Mouse (Mus musculus) heart, adult 2 months (tissue): ENCODE measurements around the gene Nmu. TPM values are rescaled to one million over a fixed set of nuclear protein-coding genes. Genes with fewer than 3 reads are reported as not detected.

Experiments used
- DNase-seq, 2 experiments: peaks; one replicate each; pipeline ENCODE4 v3.0.0; 2021
- H3K27ac ChIP-seq: fragments of 200-600 bp; 2 replicates; pipeline ENCODE4 v1.8.1; 2022
- H3K27me3 ChIP-seq: fragments of 200-500 bp; 2 replicates; pipeline ENCODE4 v1.6.1; 2012; ENCODE audit warnings: mild to moderate bottlenecking, low read length, inconsistent platforms, mixed read lengths; ENCODE audit not compliant: control insufficient read depth, insufficient read depth
- H3K36me3 ChIP-seq: fragments of 200-500 bp; 2 replicates; pipeline ENCODE4 v1.6.1; 2012; ENCODE audit warnings: low read length, inconsistent platforms; ENCODE audit not compliant: control insufficient read depth, insufficient read depth
- H3K4me1 ChIP-seq: fragments of 200-500 bp; 2 replicates; pipeline ENCODE4 v1.6.1; 2011; ENCODE audit warnings: low read length; ENCODE audit not compliant: control insufficient read depth, insufficient read depth
- H3K4me3 ChIP-seq: fragments of 200-600 bp; 2 replicates; pipeline ENCODE4 v1.8.1; 2022
- H3K79me2 ChIP-seq: fragments of 200-500 bp; replicated peaks from 2 replicates; pipeline ENCODE4 v1.6.1; 2012; ENCODE audit warnings: mild to moderate bottlenecking, inconsistent platforms, low read length, moderate library complexity, mixed read lengths; ENCODE audit not compliant: control insufficient read depth, insufficient read depth
- H3K9ac ChIP-seq: fragments of 200-500 bp; 2 replicates; pipeline ENCODE4 v1.6.1; 2012; ENCODE audit warnings: low read depth, mild to moderate bottlenecking, control low read depth, inconsistent platforms, low read length, mixed read lengths
- CTCF ChIP-seq: fragments of 200-600 bp; IDR thresholded peaks from 2 replicates; pipeline ENCODE4 v1.8.1; 2022; ENCODE audit warnings: antibody characterized with exemption, mild to moderate bottlenecking, moderate library complexity
- EP300 ChIP-seq: fragments of 200-500 bp; IDR thresholded peaks from 2 replicates; pipeline ENCODE4 v1.6.1; 2011; ENCODE audit warnings: low read depth, low read length, control low read depth; ENCODE audit not compliant: insufficient read depth
- POLR2A ChIP-seq: fragments of 200-500 bp; IDR thresholded peaks from 2 replicates; pipeline ENCODE4 v1.6.1; 2011; ENCODE audit warnings: mild to moderate bottlenecking, low read depth, low read length, control low read depth; ENCODE audit not compliant: insufficient read depth
- WGBS: fragments of 180-500 bp; shearing (Covaris S2); methylation state at CpG from one replicate; pipeline ENCODE4 v1.1.7; 2018; 5-methylcytosine and 5-hydroxymethylcytosine counted together
- intact Hi-C: fragments of 180-260 bp; cut with DNase I; formaldehyde crosslinking; loops from one replicate; pipeline ENCODE4 v1.15.1; 2025
- polyA plus RNA-seq: library from polyadenylated mRNA; depleted of rRNA; stranded (reverse); fragments of >200 nt; gene quantifications from 2 replicates; pipeline ENCODE4 v1.2.3, GENCODE M21; 2012
- total RNA-seq, 2 experiments: library from RNA; stranded (reverse); gene quantifications; 2 replicates each; pipeline ENCODE4 v1.2.3; 2021

Gene Nmu
- total and polyA plus RNA-seq, 3 experiments: not detected

- H3K79me2 ChIP-seq: no peaks in the 10 kb centered on the region
- H3K9ac ChIP-seq: no peak overlapping the region
- DNase-seq: no peak
- H3K4me3 ChIP-seq: no peak overlapping the region
- TF ChIP-seq CTCF (no peak), POLR2A (no peak), EP300 (no peak)
- no peaks in the 10 kb centered on the region for H3K36me3 ChIP-seq
- H3K27me3 ChIP-seq: no peaks in the 10 kb centered on the region
- intact Hi-C loops: no loop called here
- WGBS: 84% methylated on average over 5 of the region's 5 CpGs
- H3K27ac ChIP-seq: no peak overlapping the region
- no peaks in the 10 kb centered on the region for H3K4me1 ChIP-seq
Measured at GRCm38 (mm10) chr5:76381836-76382235, 18.2 kb upstream of the Nmu start.

- H3K4me3 ChIP-seq: no peak overlapping the region
- no peaks in the 10 kb centered on the region for H3K36me3 ChIP-seq
- no peak overlapping the region for H3K9ac ChIP-seq
- no peak for DNase-seq
- H3K27me3 ChIP-seq: no peaks in the 10 kb centered on the region
- 25% methylated on average over 3 of the region's 3 CpGs for WGBS
- H3K4me1 ChIP-seq: no peaks in the 10 kb centered on the region
- no peak overlapping the region for H3K27ac ChIP-seq
- no peaks in the 10 kb centered on the region for H3K79me2 ChIP-seq
- intact Hi-C loops: no loop called here
- TF ChIP-seq EP300 (no peak), POLR2A (no peak), CTCF (no peak)
Measured at GRCm38 (mm10) chr5:76379216-76379615, 15.6 kb upstream of the Nmu start.

- WGBS: 50% methylated on average over 8 of the region's 8 CpGs
- TF ChIP-seq EP300: no peak
- no peak for TF ChIP-seq CTCF
- TF ChIP-seq POLR2A: no peak
- no peaks in the 10 kb centered on the region for H3K27me3 ChIP-seq
- no peaks in the 10 kb centered on the region for H3K79me2 ChIP-seq
- H3K4me1 ChIP-seq: no peaks in the 10 kb centered on the region
- intact Hi-C loops: no loop called here
- DNase-seq: no peak
- H3K9ac ChIP-seq: no peak overlapping the region
- H3K4me3 ChIP-seq: no peak overlapping the region
- no peaks in the 10 kb centered on the region for H3K36me3 ChIP-seq
- H3K27ac ChIP-seq: no peak overlapping the region
Measured at GRCm38 (mm10) chr5:76369215-76369840, 5.7 kb upstream of the Nmu start.

- H3K4me3 ChIP-seq: no peak overlapping the region
- H3K36me3 ChIP-seq: no peaks in the 10 kb centered on the region
- TF ChIP-seq EP300 (no peak), CTCF (no peak), POLR2A (no peak)
- no peaks in the 10 kb centered on the region for H3K79me2 ChIP-seq
- no peak for DNase-seq
- WGBS: 55% methylated on average over 5 of the region's 5 CpGs
- no peak overlapping the region for H3K27ac ChIP-seq
- intact Hi-C loops: no loop called here
- no peak overlapping the region for H3K9ac ChIP-seq
- H3K4me1 ChIP-seq: no peaks in the 10 kb centered on the region
- peaks cover 6% of the 10 kb centered on the region for H3K27me3 ChIP-seq
Measured at GRCm38 (mm10) chr5:76365406-76365805, 1.8 kb upstream of the Nmu start.

GRCm38 (mm10) chr5:76360786-76361185 lies 2.8 kb downstream of the Nmu start:
- 63% methylated on average over 4 of the region's 4 CpGs for WGBS
- no peak overlapping the region for H3K4me3 ChIP-seq
- DNase-seq: no peak
- H3K79me2 ChIP-seq: no peaks in the 10 kb centered on the region
- TF ChIP-seq CTCF (no peak), POLR2A (no peak), EP300 (no peak)
- H3K4me1 ChIP-seq: no peaks in the 10 kb centered on the region
- no peaks in the 10 kb centered on the region for H3K36me3 ChIP-seq
- H3K27me3 ChIP-seq: peaks cover 6% of the 10 kb centered on the region
- H3K27ac ChIP-seq: no peak overlapping the region
- intact Hi-C loops: no loop called here
- H3K9ac ChIP-seq: no peak overlapping the region

- H3K27ac ChIP-seq: no peak overlapping the region
- no peak overlapping the region for H3K9ac ChIP-seq
- H3K4me1 ChIP-seq: no peaks in the 10 kb centered on the region
- no peaks in the 10 kb centered on the region for H3K36me3 ChIP-seq
- no peak for TF ChIP-seq EP300
- TF ChIP-seq POLR2A: no peak
- TF ChIP-seq CTCF: peak; percentile 36
- H3K4me3 ChIP-seq: no peak overlapping the region
- no peaks in the 10 kb centered on the region for H3K79me2 ChIP-seq
- DNase-seq: no peak
- H3K27me3 ChIP-seq: peaks cover 6% of the 10 kb centered on the region
- WGBS: 95% methylated on average over 1 of the region's 1 CpGs
- intact Hi-C loops: no loop called here
Measured at GRCm38 (mm10) chr5:76360057-76360456, 3.5 kb downstream of the Nmu start.
